Mouse (Mus musculus): ENCODE measurements at regions not wholly inside any gene's neighbourhood (a gene's known extent, or its start where the extent isn't known, plus 50 kb on each side); places are given as distances from the start of the nearest gene placed in this dataset.

DNA sequence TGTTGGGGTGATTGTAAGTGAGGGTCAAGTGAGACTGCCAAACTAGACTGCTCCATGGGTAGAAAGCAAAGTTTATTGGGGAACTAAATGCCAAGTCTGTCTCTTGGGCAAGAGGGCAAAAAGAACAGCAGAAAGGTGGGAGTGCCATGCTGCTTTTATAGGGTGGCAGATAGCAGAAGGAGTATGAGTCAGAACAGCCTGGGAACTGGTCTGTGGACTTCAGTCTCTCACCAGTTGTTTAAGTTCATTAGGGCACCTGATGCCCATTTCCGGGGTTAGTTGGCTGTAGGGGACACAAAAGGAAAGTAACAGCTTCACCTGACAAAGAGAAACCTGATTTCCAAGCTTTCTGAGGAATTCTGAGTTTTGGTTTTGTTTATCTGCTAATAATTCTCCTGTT lies 506.3 kb upstream of the Gm765 start:
- H3K4me3 ChIP-seq: no peak overlapping the region
- H3ac ChIP-seq (ENCODE audit: control insufficient read depth, insufficient read length): no peak overlapping the region
- no peak for TF ChIP-seq E2F4 (IDR thresholded peaks at IDR 0.05; ENCODE audit: insufficient read depth)
- no peak for TF ChIP-seq MYOG (IDR thresholded peaks at IDR 0.05; ENCODE audit: control insufficient read depth in 1 of 3, insufficient read depth in 1 of 3, insufficient read length in 2 of 3, low read depth in 2 of 3)
- no peak for TF ChIP-seq CEBPB (IDR thresholded peaks at IDR 0.05; ENCODE audit: insufficient read depth, poor library complexity, severe bottlenecking)
- TF ChIP-seq MAX (IDR thresholded peaks at IDR 0.05; ENCODE audit: low read depth): no peak
- no peak for TF ChIP-seq TCF12 (IDR thresholded peaks at IDR 0.05; ENCODE audit: insufficient read depth, poor library complexity, severe bottlenecking)
- no peak for TF ChIP-seq USF1 (IDR thresholded peaks at IDR 0.05; ENCODE audit: low read depth)
- no peak for TF ChIP-seq POLR2A (IDR thresholded peaks at IDR 0.05; ENCODE audit: insufficient read length, low read depth)
- H3K79me2 ChIP-seq (ENCODE audit: control insufficient read depth, insufficient read depth): no peaks in the 10 kb centered on the region
- H3K36me3 ChIP-seq (ENCODE audit: control insufficient read depth, insufficient read depth): no peaks in the 10 kb centered on the region
- H3K27me3 ChIP-seq (ENCODE audit: control insufficient read depth, insufficient read depth, insufficient read length): no peaks in the 10 kb centered on the region
- H3K4me2 ChIP-seq (ENCODE audit: low read depth): no peak overlapping the region

DNA sequence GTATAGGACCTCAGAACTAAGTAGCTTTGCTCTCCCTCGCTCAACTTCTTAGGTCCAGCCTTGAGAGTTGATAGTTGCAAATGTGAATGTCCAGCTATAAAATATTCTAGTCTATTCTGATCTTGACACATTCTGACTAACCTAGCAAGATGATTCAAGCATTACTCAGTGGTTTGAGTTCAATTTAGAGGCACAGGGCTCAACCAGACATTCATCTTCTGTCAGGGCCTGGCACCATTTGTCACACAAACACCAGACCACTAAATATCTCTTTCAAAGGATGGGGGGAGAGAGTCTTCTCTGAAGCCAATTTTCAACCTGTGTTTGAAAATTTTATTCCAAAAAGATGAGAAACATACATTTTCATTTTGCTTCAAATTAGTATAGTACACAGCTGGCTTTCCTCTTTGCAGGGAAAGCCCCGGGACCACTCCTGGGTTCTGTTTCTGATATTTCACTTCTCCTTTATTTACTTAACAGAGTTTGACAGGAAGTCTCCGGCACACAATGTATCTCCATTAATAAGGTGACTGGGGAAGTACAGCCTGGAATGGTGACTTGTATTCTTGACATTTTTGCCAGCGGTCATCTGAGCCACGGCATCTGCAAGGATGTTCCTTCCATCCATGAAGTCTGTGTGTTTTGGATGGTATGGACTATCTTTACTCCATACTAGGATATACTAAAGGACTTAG lies 503.6 kb upstream of the Gm765 start:
- Histone ChIP-seq H3K4me3 (no peak overlapping the region), H3K79me2 (ENCODE audit: control insufficient read depth, insufficient read depth) (no peaks in the 10 kb centered on the region), H3K36me3 (ENCODE audit: control insufficient read depth, insufficient read depth) (no peaks in the 10 kb centered on the region), H3K4me2 (ENCODE audit: low read depth) (peak overlapping the region; percentile 56), H3K27me3 (ENCODE audit: control insufficient read depth, insufficient read depth, insufficient read length) (no peaks in the 10 kb centered on the region), H3ac (ENCODE audit: control insufficient read depth, insufficient read length) (no peak overlapping the region)
- TF ChIP-seq TCF12 (IDR thresholded peaks at IDR 0.05; ENCODE audit: insufficient read depth, poor library complexity, severe bottlenecking) (no peak), POLR2A (IDR thresholded peaks at IDR 0.05; ENCODE audit: insufficient read length, low read depth) (no peak), REST (IDR thresholded peaks at IDR 0.05; ENCODE audit: insufficient read depth, insufficient read length) (no peak)

DNA sequence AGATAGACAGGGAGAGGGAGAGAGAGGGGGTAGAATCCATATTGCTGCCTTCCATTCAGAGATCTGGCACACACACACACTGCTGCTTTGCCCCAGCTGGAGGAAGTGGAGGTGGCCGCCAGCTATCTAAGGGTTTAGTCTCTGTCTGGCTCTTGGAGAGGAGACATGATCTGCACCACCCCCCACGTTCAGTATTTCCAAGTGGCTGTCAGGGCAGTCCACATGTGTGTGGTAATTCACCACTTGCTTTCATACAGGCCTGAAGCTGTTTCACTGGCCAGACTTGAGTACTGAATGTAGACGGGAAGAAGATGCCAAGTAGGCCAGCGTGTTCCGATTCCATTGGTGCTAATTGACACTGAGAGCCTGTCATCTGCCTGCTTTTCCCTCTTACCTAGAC lies 501.0 kb upstream of the Gm765 start:
- no peak for TF ChIP-seq E2F4 (IDR thresholded peaks at IDR 0.05; ENCODE audit: insufficient read depth)
- no peak for TF ChIP-seq POLR2AphosphoS2 (IDR thresholded peaks at IDR 0.05; ENCODE audit: insufficient read length, low read depth)
- TF ChIP-seq TCF12 (IDR thresholded peaks at IDR 0.05; ENCODE audit: insufficient read depth, poor library complexity, severe bottlenecking): no peak
- no peak for TF ChIP-seq MYOD1 (IDR thresholded peaks at IDR 0.05; ENCODE audit: control insufficient read depth in 1 of 3, insufficient read length in 2 of 3, low read depth in 2 of 3)
- TF ChIP-seq CEBPB (IDR thresholded peaks at IDR 0.05; ENCODE audit: insufficient read depth, poor library complexity, severe bottlenecking): no peak
- no peak for TF ChIP-seq TCF3 (IDR thresholded peaks at IDR 0.05; ENCODE audit: insufficient read length, low read depth)
- TF ChIP-seq SRF (IDR thresholded peaks at IDR 0.05; ENCODE audit: control insufficient read depth, insufficient read length, low read depth): no peak
- no peak for TF ChIP-seq REST (IDR thresholded peaks at IDR 0.05; ENCODE audit: insufficient read depth, insufficient read length)
- TF ChIP-seq MAX (IDR thresholded peaks at IDR 0.05; ENCODE audit: low read depth): no peak
- H3K27me3 ChIP-seq (ENCODE audit: control insufficient read depth, insufficient read depth, insufficient read length): no peaks in the 10 kb centered on the region
- H3ac ChIP-seq (ENCODE audit: control insufficient read depth, insufficient read length): no peak overlapping the region
- H3K36me3 ChIP-seq (ENCODE audit: control insufficient read depth, insufficient read depth): no peaks in the 10 kb centered on the region
- H3K4me3 ChIP-seq: no peak overlapping the region
- H3K79me2 ChIP-seq (ENCODE audit: control insufficient read depth, insufficient read depth): no peaks in the 10 kb centered on the region
- no peak overlapping the region for H3K4me2 ChIP-seq (ENCODE audit: low read depth)

DNA sequence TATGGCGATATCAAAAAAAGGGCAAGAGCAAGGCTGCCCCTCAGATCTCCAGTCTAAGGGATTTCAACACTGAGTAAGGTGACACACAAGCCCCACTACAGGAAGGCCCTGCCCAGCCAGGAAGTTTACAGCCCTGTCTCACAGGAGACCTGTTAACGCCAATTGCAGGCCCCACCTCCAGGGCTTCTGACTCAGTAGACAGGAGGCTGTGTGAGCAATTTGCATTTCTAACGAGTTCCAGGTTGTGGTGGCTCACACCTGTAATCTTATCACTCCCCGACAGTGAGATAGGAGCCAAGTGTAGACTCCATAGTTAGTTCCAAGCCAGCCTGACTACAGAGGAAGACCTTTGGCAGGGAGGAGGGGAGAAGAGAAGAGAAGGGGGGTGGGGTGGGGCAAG lies 500.4 kb upstream of the Gm765 start:
- no peaks in the 10 kb centered on the region for H3K36me3 ChIP-seq (ENCODE audit: control insufficient read depth, insufficient read depth)
- H3ac ChIP-seq (ENCODE audit: control insufficient read depth, insufficient read length): no peak overlapping the region
- H3K4me2 ChIP-seq (ENCODE audit: low read depth): no peak overlapping the region
- TF ChIP-seq REST (IDR thresholded peaks at IDR 0.05; ENCODE audit: insufficient read depth, insufficient read length) (no peak), SRF (IDR thresholded peaks at IDR 0.05; ENCODE audit: control insufficient read depth, insufficient read length, low read depth) (no peak), USF1 (IDR thresholded peaks at IDR 0.05; ENCODE audit: low read depth) (no peak), MYOD1 (IDR thresholded peaks at IDR 0.05; ENCODE audit: control insufficient read depth in 1 of 3, insufficient read length in 2 of 3, low read depth in 2 of 3) (no peak), MAX (IDR thresholded peaks at IDR 0.05; ENCODE audit: low read depth) (no peak), POLR2A (IDR thresholded peaks at IDR 0.05; ENCODE audit: insufficient read length, low read depth) (no peak), TCF12 (IDR thresholded peaks at IDR 0.05; ENCODE audit: insufficient read depth, poor library complexity, severe bottlenecking) (no peak), MYOG (IDR thresholded peaks at IDR 0.05; ENCODE audit: control insufficient read depth in 1 of 3, insufficient read depth in 1 of 3, insufficient read length in 2 of 3, low read depth in 2 of 3) (no peak), POLR2AphosphoS2 (IDR thresholded peaks at IDR 0.05; ENCODE audit: insufficient read length, low read depth) (no peak), CEBPB (IDR thresholded peaks at IDR 0.05; ENCODE audit: insufficient read depth, poor library complexity, severe bottlenecking) (no peak), TCF3 (IDR thresholded peaks at IDR 0.05; ENCODE audit: insufficient read length, low read depth) (no peak), E2F4 (IDR thresholded peaks at IDR 0.05; ENCODE audit: insufficient read depth) (no peak)
- no peaks in the 10 kb centered on the region for H3K79me2 ChIP-seq (ENCODE audit: control insufficient read depth, insufficient read depth)
- H3K27me3 ChIP-seq (ENCODE audit: control insufficient read depth, insufficient read depth, insufficient read length): no peaks in the 10 kb centered on the region
- H3K4me3 ChIP-seq: no peak overlapping the region

- Histone ChIP-seq H3K27me3 (ENCODE audit: control insufficient read depth, insufficient read depth, insufficient read length) (no peaks in the 10 kb centered on the region), H3K36me3 (ENCODE audit: control insufficient read depth, insufficient read depth) (no peaks in the 10 kb centered on the region), H3ac (ENCODE audit: control insufficient read depth, insufficient read length) (no peak overlapping the region), H3K4me2 (ENCODE audit: low read depth) (no peak overlapping the region), H3K4me3 (no peak overlapping the region), H3K79me2 (ENCODE audit: control insufficient read depth, insufficient read depth) (no peaks in the 10 kb centered on the region)
- TF ChIP-seq USF1 (IDR thresholded peaks at IDR 0.05; ENCODE audit: low read depth) (no peak), POLR2AphosphoS2 (IDR thresholded peaks at IDR 0.05; ENCODE audit: insufficient read length, low read depth) (no peak), MYOG (IDR thresholded peaks at IDR 0.05; ENCODE audit: control insufficient read depth in 1 of 3, insufficient read depth in 1 of 3, insufficient read length in 2 of 3, low read depth in 2 of 3) (no peak), TCF3 (IDR thresholded peaks at IDR 0.05; ENCODE audit: insufficient read length, low read depth) (no peak), SRF (IDR thresholded peaks at IDR 0.05; ENCODE audit: control insufficient read depth, insufficient read length, low read depth) (no peak), E2F4 (IDR thresholded peaks at IDR 0.05; ENCODE audit: insufficient read depth) (no peak), POLR2A (IDR thresholded peaks at IDR 0.05; ENCODE audit: insufficient read length, low read depth) (no peak), CEBPB (IDR thresholded peaks at IDR 0.05; ENCODE audit: insufficient read depth, poor library complexity, severe bottlenecking) (no peak)
Observed at GRCm38 (mm10) chr6:98833922-98834321, 491.4 kb upstream of the Gm765 start.

Measured in myocyte (in vitro differentiated cells).